Mouse (Mus musculus) midbrain, embryonic 14.5 days (tissue): ENCODE measurements around the gene Urm1. TPM values are rescaled to one million over a fixed set of nuclear protein-coding genes. Genes with fewer than 3 reads are reported as not detected.

Experiments
- ATAC-seq: fragments of 200-750 bp; cut with Nextera tagmentation; 2 replicates; pipeline ENCODE4 v1.8.0; 2017; ENCODE audit warnings: moderate number of reproducible peaks, moderate library complexity; ENCODE audit not compliant: low FRiP score, low TSS enrichment
- DNase-seq: peaks from one replicate; pipeline ENCODE4 v3.0.0-alpha.2; 2015
- H3K27ac ChIP-seq: fragments of 300-500 bp; sonication (generic); replicated peaks from 2 replicates; pipeline ENCODE4 v1.5.1; 2014; ENCODE audit warnings: mild to moderate bottlenecking, low read depth, low read length, moderate library complexity
- H3K27me3 ChIP-seq: fragments of 300-500 bp; sonication (generic); 2 replicates; pipeline ENCODE4 v1.6.1; 2014; ENCODE audit warnings: low read length, control low read depth, mixed read lengths; ENCODE audit not compliant: control insufficient read depth, insufficient read depth
- H3K36me3 ChIP-seq: fragments of 300-500 bp; sonication (generic); 2 replicates; pipeline ENCODE4 v1.6.1; 2014; ENCODE audit warnings: low read length, control low read depth; ENCODE audit not compliant: control insufficient read depth, insufficient read depth
- H3K4me1 ChIP-seq: fragments of 300-500 bp; sonication (generic); 2 replicates; pipeline ENCODE4 v1.6.1; 2014; ENCODE audit warnings: mild to moderate bottlenecking, antibody characterized with exemption, low read length, control low read depth; ENCODE audit not compliant: control insufficient read depth, insufficient read depth
- H3K4me2 ChIP-seq: fragments of 300-500 bp; sonication (generic); 2 replicates; pipeline ENCODE4 v1.6.1; 2014; ENCODE audit warnings: mild to moderate bottlenecking, low read length, moderate library complexity
- H3K4me3 ChIP-seq: fragments of 300-500 bp; sonication (generic); replicated peaks from 2 replicates; pipeline ENCODE4 v1.5.1; 2014; ENCODE audit warnings: low read depth, low read length
- H3K9ac ChIP-seq: fragments of 300-500 bp; sonication (generic); replicated peaks from 2 replicates; pipeline ENCODE4 v1.6.1; 2014; ENCODE audit warnings: mild to moderate bottlenecking, low read length, moderate library complexity
- H3K9me3 ChIP-seq: fragments of 300-500 bp; sonication (generic); 2 replicates; pipeline ENCODE4 v1.6.1; 2016; ENCODE audit warnings: low read length, control low read depth, mixed read lengths; ENCODE audit not compliant: control insufficient read depth
- WGBS: fragments of 180-500 bp; shearing (Covaris S2); extraction: QIAGEN DNeasy Blood & Tissue Kit; methylation state at CpG from one replicate; pipeline ENCODE4 v1.1.7; 2014; 5-methylcytosine and 5-hydroxymethylcytosine counted together
- polyA plus RNA-seq: library from polyadenylated mRNA; unstranded; fragments of >200 nt; fragmentation: Nextera tagmentation; extraction: Ambion mirVana; gene quantifications from 2 replicates; pipeline ENCODE4 v1.2.1, GENCODE M21; 2014

Urm1 gene
- polyA plus RNA-seq, 1 experiment from 2014 or later: 22.4 TPM

DNA sequence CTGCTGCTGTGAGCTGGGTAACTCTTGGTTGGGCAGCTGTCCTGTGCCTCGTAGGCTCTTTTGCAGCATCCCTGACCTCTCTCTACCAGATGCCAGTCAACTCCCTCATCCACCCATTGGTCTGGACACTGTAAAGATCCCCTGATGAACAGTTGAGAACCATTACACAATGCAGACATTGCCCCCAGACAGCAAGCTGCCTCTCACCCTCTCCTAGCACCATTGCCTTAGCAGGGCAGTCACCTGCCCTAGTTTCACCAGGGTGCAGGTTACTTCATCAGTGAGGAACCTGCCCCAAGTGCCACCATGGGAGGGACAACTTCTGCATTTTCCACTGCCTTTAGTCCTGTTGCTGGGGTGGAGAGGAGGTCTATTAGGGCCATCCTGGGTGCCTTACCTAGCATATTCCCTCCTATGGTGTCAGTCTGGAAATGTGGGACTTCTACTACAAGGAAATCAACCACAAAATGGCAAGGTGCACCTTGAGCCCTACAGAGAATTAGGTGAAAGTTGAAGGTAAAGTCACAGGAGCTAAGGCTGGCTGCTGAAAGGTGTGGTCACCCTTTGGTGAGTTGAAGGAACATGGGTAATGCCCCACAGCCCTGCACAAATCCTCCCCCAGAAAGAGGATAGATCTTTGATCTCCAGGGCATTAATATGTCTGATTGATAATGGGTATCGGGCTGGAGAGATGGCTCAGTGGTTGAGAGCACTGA, 26.9 kb upstream of the Urm1 start:
- WGBS: 95% methylated on average over 2 of the region's 2 CpGs
- no peaks in the 10 kb centered on the region for H3K27me3 ChIP-seq
- H3K9me3 ChIP-seq: no peaks in the 10 kb centered on the region
- H3K4me2 ChIP-seq: no peak overlapping the region
- ATAC-seq (no peak), DNase-seq (no peak)
- H3K4me1 ChIP-seq: 0 out of 2 replicates have a peak, but pooled peaks cover 3% of the 10 kb centered on the region
- no peak overlapping the region for H3K4me3 ChIP-seq
- H3K9ac ChIP-seq: no peak overlapping the region
- no peak overlapping the region for H3K27ac ChIP-seq
- peaks cover 49% of the 10 kb centered on the region for H3K36me3 ChIP-seq

DNA sequence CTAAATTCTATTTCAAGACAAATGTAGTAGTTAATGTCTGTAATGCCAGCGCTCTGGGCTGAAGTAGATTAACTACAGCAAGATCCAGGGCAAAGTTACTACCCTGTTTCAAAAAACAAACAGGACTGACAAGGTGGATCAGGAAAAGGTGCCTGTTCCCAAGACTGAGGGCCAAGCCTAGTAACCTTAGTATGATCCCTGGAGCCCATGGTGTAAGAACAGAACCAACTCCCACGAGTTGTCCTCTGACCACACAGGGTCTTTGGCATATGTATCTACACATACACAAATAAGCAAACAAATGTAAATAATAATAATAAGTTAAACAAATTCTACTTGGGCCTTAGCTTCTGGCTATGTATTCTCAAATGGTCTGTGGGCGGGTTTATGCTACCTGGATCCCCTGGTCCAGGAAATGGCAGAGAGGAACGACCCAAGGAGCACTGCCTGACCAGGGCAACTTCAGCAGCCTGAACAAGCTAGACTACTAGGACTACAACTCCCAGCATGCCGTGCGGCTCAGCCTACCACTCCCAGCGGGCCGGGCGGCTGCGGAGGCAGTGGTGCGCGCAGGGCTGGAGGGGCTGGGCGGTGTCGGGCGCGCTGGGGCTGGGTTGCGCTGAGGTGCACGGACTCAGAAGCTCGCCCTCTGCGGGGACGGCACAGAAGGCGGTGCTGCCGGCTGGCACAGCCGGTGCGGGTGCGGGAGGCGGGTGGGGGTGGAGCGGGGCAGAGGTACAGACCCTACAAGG, 17.6 kb upstream of the Urm1 start, which contains the start of gene Slc27a4:
Slc27a4 (plus strand) TSS at position 560 of the 752 bp plus-strand sequence.
- peak; percentile 98 for ATAC-seq
- H3K9ac ChIP-seq: peak within 1 kb of the TSS; percentile 91
- H3K4me3 ChIP-seq: peak within 1 kb of the TSS; percentile 88
- DNase-seq: peak; percentile 98
- H3K9me3 ChIP-seq: no peaks in the 10 kb centered on the region
- WGBS: 5% methylated on average over 27 of the region's 28 CpGs
- peak within 1 kb of the TSS; percentile 74 for H3K4me2 ChIP-seq
- peak within 1 kb of the TSS; percentile 92 for H3K27ac ChIP-seq
- no peaks in the 10 kb centered on the region for H3K27me3 ChIP-seq
- H3K4me1 ChIP-seq: peaks cover 8% of the 10 kb centered on the region
- peaks cover 34% of the 10 kb centered on the region for H3K36me3 ChIP-seq

DNA sequence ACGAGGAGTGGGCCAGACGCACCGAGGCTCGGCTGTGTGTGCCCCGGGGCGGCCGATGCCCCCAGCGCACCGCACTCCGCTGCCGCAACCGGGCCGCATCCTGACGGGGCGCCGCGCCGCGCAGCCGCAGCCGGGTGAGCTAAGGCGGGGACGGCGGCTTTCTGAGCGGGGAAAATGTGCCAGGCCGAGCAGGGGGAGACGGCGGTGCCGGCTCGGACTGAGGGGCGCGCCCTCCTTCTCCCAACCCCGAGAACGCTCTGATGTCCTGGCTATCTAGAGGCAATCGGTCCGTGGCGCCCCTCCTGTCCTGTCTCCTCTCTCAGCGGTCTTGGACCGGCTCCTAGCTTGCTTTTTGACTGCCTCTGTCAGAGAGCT, 17.1 kb upstream of the Urm1 start:
- Histone ChIP-seq H3K4me1 (peaks cover 8% of the 10 kb centered on the region), H3K9ac (peak overlapping the region; percentile 91), H3K9me3 (no peaks in the 10 kb centered on the region), H3K27ac (peak overlapping the region; percentile 92), H3K4me2 (peak overlapping the region; percentile 74), H3K36me3 (peaks cover 37% of the 10 kb centered on the region), H3K4me3 (peak overlapping the region; percentile 88), H3K27me3 (no peaks in the 10 kb centered on the region)
- WGBS: 0% methylated on average over 30 of the region's 39 CpGs
- DNase-seq: no peak
- no peak for ATAC-seq

DNA sequence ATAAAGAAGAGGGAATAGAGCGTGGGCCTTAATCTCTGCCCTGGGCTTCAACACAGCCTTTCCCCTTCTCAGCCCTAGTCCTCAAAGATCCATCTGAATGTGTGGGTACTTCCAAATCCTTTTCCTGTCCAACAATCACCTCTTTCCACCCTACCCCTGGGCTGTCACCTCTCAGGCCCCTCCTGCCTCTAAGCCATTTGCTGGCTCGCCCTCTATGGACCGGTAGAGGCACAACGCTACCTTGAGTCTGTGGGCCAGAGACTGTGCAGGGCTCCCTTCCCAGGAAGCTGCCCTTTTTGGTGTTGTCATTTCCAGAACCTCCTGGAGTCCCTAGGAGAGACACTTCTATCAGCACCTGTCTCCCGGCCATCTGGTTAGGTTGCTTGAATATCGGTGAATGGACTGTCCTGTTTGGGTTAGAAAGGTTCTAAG, 16.5 kb upstream of the Urm1 start:
- no peaks in the 10 kb centered on the region for H3K9me3 ChIP-seq
- H3K4me2 ChIP-seq: peak overlapping the region; percentile 74
- ATAC-seq: no peak
- H3K9ac ChIP-seq: peak overlapping the region; percentile 91
- peaks cover 8% of the 10 kb centered on the region for H3K4me1 ChIP-seq
- DNase-seq: peak; percentile 63
- H3K27me3 ChIP-seq: no peaks in the 10 kb centered on the region
- H3K27ac ChIP-seq: peak overlapping the region; percentile 92
- WGBS: 21% methylated on average over 6 of the region's 6 CpGs
- peaks cover 43% of the 10 kb centered on the region for H3K36me3 ChIP-seq
- peak overlapping the region; percentile 88 for H3K4me3 ChIP-seq

DNA sequence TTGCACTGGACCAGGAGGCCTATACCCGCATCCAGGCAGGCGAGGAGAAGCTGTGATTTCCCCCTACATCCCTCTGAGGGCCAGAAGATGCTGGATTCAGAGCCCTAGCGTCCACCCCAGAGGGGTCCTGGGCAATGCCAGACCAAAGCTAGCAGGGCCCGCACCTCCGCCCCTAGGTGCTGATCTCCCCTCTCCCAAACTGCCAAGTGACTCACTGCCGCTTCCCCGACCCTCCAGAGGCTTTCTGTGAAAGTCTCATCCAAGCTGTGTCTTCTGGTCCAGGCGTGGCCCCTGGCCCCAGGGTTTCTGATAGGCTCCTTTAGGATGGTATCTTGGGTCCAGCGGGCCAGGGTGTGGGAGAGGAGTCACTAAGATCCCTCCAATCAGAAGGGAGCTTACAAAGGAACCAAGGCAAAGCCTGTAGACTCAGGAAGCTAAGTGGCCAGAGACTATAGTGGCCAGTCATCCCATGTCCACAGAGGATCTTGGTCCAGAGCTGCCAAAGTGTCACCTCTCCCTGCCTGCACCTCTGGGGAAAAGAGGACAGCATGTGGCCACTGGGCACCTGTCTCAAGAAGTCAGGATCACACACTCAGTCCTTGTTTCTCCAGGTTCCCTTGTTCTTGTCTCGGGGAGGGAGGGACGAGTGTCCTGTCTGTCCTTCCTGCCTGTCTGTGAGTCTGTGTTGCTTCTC, 4.0 kb upstream of the Urm1 start:
- Histone ChIP-seq H3K9ac (no peak overlapping the region), H3K27ac (no peak overlapping the region), H3K4me1 (peaks cover 17% of the 10 kb centered on the region; the same call in 1 of the 2 replicates), H3K27me3 (no peaks in the 10 kb centered on the region), H3K9me3 (no peaks in the 10 kb centered on the region), H3K36me3 (peaks cover 60% of the 10 kb centered on the region), H3K4me2 (no peak overlapping the region), H3K4me3 (no peak overlapping the region)
- ATAC-seq (no peak), DNase-seq (no peak)
- 86% methylated on average over 11 of the region's 11 CpGs for WGBS

DNA sequence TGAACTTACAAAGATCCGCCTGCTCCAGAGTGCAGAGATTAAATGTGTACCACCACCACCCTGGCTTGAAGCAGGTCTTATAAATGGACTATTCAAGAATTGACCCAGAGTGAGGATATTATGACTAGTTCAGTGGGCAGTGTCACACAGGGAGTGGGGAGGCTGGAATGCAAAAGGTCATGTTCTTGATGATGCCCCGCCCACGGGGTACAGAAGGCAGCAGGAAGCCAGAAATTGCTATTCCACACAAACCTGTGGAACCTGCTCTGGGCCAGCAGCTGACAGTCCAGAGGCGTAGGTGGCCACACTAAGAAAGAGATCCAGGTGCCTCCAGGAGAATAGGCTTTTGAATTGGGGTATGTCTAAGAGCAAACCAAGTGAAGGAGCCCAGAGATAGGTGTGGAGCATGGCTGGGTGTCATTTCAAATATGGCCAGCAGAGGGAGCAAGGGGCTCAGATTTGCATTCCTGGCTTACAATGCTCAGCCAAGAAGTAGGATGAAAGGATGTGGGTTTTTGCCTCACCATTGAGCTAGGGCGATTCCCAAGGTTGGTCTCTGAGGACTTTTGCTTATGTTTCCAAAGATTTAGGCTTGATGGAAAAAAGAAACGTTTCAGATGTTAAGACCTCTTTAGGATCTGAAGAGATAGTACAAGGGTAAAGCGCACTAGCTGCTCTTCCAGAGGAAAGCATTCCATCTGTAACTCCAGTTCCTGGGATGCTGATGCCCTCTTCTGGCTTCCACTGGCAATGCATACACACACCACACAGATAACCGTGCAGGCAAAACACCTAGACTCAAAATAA, 2.2 kb upstream of the Urm1 start:
- no peak overlapping the region for H3K4me3 ChIP-seq

DNA sequence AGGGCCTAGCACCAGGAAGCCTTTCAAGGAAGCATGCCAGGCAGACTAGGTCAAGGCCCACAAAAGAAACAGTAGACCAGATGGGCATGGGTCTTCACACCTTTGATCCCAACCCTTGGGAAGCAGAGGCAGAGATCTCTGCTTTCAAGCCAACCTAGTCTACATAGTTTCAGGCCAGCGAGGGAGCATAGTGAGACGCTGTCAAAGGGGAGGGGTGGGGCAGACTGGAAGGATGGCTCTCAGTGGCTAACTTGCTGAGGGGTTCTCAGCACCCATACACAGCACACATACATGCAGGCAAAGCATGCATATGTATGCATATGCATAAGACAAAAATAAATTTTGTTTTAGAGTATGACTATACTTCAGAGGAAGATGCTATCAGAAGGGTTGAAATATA, 512 bp upstream of the Urm1 start:
- Histone ChIP-seq H3K9ac (no peak overlapping the region; the same call in 1 of the 2 replicates), H3K36me3 (peaks cover 26% of the 10 kb centered on the region), H3K9me3 (no peaks in the 10 kb centered on the region), H3K27me3 (no peaks in the 10 kb centered on the region), H3K4me2 (peak overlapping the region; percentile 60), H3K4me1 (peaks cover 19% of the 10 kb centered on the region; the same call in 1 of the 2 replicates), H3K27ac (peak overlapping the region; percentile 93), H3K4me3 (no peak overlapping the region)
- WGBS: 3% methylated on average over 2 of the region's 2 CpGs
- ATAC-seq: no peak
- DNase-seq: no peak

More for the DNA sequence above, 2.2 kb upstream of the Urm1 start:
- 37% methylated on average over 8 of the region's 8 CpGs for WGBS
- Histone ChIP-seq H3K4me1 (peaks cover 19% of the 10 kb centered on the region; the same call in 1 of the 2 replicates), H3K36me3 (peaks cover 42% of the 10 kb centered on the region), H3K9me3 (no peaks in the 10 kb centered on the region), H3K9ac (no peak overlapping the region), H3K27me3 (no peaks in the 10 kb centered on the region), H3K27ac (peak overlapping the region; percentile 14), H3K4me2 (peak overlapping the region; percentile 15)
- DNase-seq (peak; percentile 94), ATAC-seq (peak; percentile 57; the same call in 1 of the 2 replicates)
